Mouse (Mus musculus): ENCODE measurements around the gene Pdzd2. TPM values are rescaled to one million over a fixed set of nuclear protein-coding genes. Genes with fewer than 3 reads are reported as not detected.
"Not testable (repeated sequence)": the region's sequence is repeated elsewhere in the genome, so short reads cannot be mapped to it uniquely, and the experiment has no call there.

The Pdzd2 gene
- polyA plus RNA-seq, 1 experiment from 2014 or later = 3.6 TPM

DNA sequence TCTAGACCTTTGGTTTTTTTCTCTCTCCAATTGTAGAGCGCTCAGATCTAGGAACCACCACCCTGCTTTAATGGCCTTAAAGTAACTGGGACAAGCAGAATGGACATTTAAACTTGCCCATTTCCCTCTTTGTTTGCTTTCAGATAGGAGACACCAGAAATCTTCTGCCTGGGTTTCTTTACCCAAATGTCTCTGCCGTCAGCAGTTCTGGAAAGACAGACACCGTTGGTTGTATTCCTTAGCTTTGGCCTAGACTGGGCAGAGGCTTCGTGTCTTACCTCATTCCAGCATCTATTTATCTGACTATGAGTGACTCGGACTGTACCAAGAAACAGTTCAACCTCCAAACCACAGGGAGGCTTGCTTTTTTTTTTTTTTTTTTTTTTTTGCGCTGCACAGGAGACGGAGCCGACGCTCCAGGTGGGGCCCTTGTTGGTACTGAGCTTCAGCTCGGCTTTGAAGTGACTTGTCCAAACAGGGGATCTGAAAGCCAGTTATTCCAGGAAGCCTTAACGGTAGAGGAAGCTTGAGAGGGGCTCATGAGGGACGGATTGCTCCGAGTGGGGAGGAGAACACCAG is 363.1 kb downstream of the Pdzd2 start:
- Histone ChIP-seq H3K4me1 (peaks cover 32% of the 10 kb centered on the region), H3K27ac (replicated peaks) (no peak overlapping the region), H3K9me3 (no peaks in the 10 kb centered on the region), H3K27me3 (replicated peaks; ENCODE audit: low read depth, poor library complexity, severe bottlenecking) (peaks cover 30% of the 10 kb centered on the region), H3K36me3 (replicated peaks) (no peaks in the 10 kb centered on the region), H3K4me3 (no peak overlapping the region; the same call in 1 of the 2 replicates)
- no peak for DNase-seq (ENCODE audit: low spot score)
- 50% methylated on average over 13 of the region's 13 CpGs for WGBS

DNA sequence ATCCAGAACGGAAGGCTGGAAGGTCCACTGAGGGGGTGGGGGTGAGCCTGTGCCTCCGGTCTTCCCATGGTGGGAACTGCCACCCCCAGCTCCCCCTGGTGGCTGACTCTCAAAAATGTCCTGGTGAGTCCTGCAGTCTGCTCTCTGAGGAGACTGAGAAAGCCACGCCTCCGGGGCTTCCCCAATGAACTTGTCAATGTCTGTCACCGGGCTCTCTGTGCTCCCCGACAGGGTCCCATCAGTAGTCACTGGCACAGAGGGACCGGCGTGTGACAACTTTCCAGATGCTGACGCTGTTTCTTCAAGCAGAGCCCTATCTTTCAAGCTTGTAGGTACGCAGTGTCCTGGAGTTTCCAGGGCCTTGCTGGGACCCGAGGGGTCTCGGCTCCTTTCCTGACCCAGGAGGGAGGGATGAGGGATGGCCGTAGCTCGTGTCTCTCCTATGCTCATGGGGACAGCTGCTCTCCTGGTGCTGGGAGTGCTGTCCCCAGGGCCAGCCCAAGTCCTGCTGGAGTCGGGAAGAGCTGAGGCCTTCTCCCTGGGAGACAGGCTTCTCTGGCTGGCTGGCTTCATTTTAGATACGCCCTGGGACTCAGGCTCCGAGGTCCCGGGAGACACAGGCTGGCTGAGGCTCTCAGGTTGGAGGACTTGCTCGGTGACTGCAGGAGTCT is 363.9 kb downstream of the Pdzd2 start:
- Histone ChIP-seq H3K27ac (replicated peaks) (peak overlapping the region; percentile 69), H3K4me3 (peak overlapping the region; percentile 51), H3K36me3 (replicated peaks) (no peaks in the 10 kb centered on the region), H3K9me3 (no peaks in the 10 kb centered on the region), H3K27me3 (replicated peaks; ENCODE audit: low read depth, poor library complexity, severe bottlenecking) (peaks cover 30% of the 10 kb centered on the region), H3K4me1 (peaks cover 36% of the 10 kb centered on the region)
- 4% methylated on average over 19 of the region's 19 CpGs for WGBS
- DNase-seq (ENCODE audit: low spot score) = peak; percentile 93

DNA sequence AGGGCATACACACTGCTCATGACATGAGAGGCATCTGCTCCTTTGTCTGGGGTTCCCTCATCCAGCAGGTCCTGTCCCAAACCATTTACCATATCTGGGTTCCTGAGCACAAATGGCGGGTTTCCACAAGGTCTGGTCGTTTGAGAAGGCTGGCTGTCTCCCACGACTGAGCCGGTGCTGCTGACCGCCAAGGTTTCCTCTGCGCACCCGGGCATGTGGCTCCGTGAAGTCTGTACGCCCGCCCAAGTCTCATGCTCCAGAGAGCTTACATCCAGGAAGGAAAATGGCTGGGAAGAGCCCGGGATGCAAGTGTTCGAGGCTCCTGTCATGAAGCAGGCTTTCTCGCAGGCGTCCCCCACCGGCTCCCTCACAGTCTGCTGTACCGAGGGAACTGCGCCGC is 364.8 kb downstream of the Pdzd2 start:
- peaks cover 30% of the 10 kb centered on the region for H3K27me3 ChIP-seq (replicated peaks; ENCODE audit: low read depth, poor library complexity, severe bottlenecking)
- WGBS = 60% methylated on average over 18 of the region's 18 CpGs
- peak overlapping the region; percentile 69 for H3K27ac ChIP-seq (replicated peaks)
- no peak for DNase-seq (ENCODE audit: low spot score)
- H3K9me3 ChIP-seq = no peaks in the 10 kb centered on the region
- H3K4me3 ChIP-seq = peak overlapping the region; percentile 51
- H3K4me1 ChIP-seq = peaks cover 36% of the 10 kb centered on the region
- no peaks in the 10 kb centered on the region for H3K36me3 ChIP-seq (replicated peaks)

- Histone ChIP-seq H3K9me3 (no peaks in the 10 kb centered on the region), H3K36me3 (replicated peaks) (no peaks in the 10 kb centered on the region), H3K27me3 (replicated peaks; ENCODE audit: low read depth, poor library complexity, severe bottlenecking) (peaks cover 30% of the 10 kb centered on the region), H3K27ac (replicated peaks) (peak overlapping the region; percentile 24), H3K4me3 (no peak overlapping the region), H3K4me1 (peaks cover 36% of the 10 kb centered on the region)
- 63% methylated on average over 6 of the region's 6 CpGs for WGBS
- no peak for DNase-seq (ENCODE audit: low spot score)
These were observed 365.8 kb downstream of the Pdzd2 start for GRCm38 (mm10) chr15:12373918-12374317.

GRCm38 (mm10) chr15:12373496-12373895 is 366.2 kb downstream of the Pdzd2 start:
- Histone ChIP-seq H3K4me3 (no peak overlapping the region), H3K27ac (replicated peaks) (0 out of 2 replicates have a peak overlapping the region, but pooled peaks have one; percentile 24), H3K9me3 (no peaks in the 10 kb centered on the region), H3K36me3 (replicated peaks) (no peaks in the 10 kb centered on the region), H3K4me1 (peaks cover 36% of the 10 kb centered on the region), H3K27me3 (replicated peaks; ENCODE audit: low read depth, poor library complexity, severe bottlenecking) (peaks cover 30% of the 10 kb centered on the region)
- 70% methylated on average over 14 of the region's 14 CpGs for WGBS
- no peak for DNase-seq (ENCODE audit: low spot score)

DNA sequence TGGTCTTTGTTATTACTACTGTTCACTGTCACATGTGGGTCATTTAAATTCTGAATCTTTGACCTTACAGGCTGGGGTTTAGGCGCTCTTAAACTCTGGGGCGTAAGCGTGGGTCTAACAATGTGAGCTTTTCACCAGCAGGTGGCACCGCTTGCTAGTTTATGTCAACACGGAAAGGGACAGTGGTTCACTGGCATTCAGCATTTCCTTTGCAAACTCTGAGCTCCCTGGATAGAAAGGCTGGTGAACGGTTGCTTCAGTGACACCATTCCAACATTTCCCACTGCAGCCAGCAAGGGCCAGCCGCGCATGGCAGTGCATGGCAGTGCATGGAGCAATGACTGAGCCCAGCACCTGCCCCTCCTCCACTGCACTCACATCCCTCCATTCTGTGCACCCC is 368.5 kb downstream of the Pdzd2 start:
- Histone ChIP-seq H3K27ac (replicated peaks) (no peak overlapping the region), H3K4me3 (no peak overlapping the region), H3K27me3 (replicated peaks; ENCODE audit: low read depth, poor library complexity, severe bottlenecking) (peaks cover 27% of the 10 kb centered on the region), H3K9me3 (no peaks in the 10 kb centered on the region), H3K36me3 (replicated peaks) (no peaks in the 10 kb centered on the region), H3K4me1 (peaks cover 42% of the 10 kb centered on the region)
- 6% methylated on average over 8 of the region's 8 CpGs for WGBS
- DNase-seq (ENCODE audit: low spot score) = peak; percentile 76

DNA sequence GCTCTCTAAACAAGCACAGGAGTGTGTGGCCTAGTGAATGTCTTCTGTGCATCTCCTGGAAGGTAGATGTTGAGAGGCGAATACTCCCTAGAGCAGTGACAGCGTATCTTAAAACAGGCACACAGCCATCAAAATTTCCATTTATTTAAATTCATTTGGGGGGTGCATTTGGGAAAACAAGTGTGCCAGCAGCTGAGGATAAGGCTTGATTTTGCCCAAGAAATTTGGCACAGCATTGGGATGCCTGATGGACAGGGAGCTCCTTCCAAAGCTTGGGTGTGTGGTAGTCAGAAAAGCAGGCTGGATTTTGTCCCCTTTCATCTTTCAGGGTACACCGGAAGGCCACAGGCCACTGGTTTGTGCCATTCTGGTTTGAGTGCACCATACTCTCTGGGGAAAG is 369.6 kb downstream of the Pdzd2 start:
- no peaks in the 10 kb centered on the region for H3K36me3 ChIP-seq (replicated peaks)
- no peak for DNase-seq (ENCODE audit: low spot score)
- H3K9me3 ChIP-seq = no peaks in the 10 kb centered on the region
- peaks cover 21% of the 10 kb centered on the region for H3K27me3 ChIP-seq (replicated peaks; ENCODE audit: low read depth, poor library complexity, severe bottlenecking)
- peaks cover 36% of the 10 kb centered on the region for H3K4me1 ChIP-seq
- no peak overlapping the region for H3K27ac ChIP-seq (replicated peaks)
- WGBS = 93% methylated on average over 3 of the region's 3 CpGs
- no peak overlapping the region for H3K4me3 ChIP-seq

GRCm38 (mm10) chr15:12368850-12369249 is 370.9 kb downstream of the Pdzd2 start:
- 82% methylated on average over 4 of the region's 4 CpGs for WGBS
- peaks cover 9% of the 10 kb centered on the region; the same call in 1 of the 2 replicates for H3K27me3 ChIP-seq (replicated peaks; ENCODE audit: low read depth, poor library complexity, severe bottlenecking)
- peaks cover 27% of the 10 kb centered on the region for H3K4me1 ChIP-seq
- no peak for DNase-seq (ENCODE audit: low spot score)
- H3K4me3 ChIP-seq = no peak overlapping the region
- H3K9me3 ChIP-seq = no peaks in the 10 kb centered on the region
- no peaks in the 10 kb centered on the region for H3K36me3 ChIP-seq (replicated peaks)
- H3K27ac ChIP-seq (replicated peaks) = no peak overlapping the region

GRCm38 (mm10) chr15:12368357-12368756 is 371.4 kb downstream of the Pdzd2 start:
- no peaks in the 10 kb centered on the region for H3K36me3 ChIP-seq (replicated peaks)
- no peak for DNase-seq (ENCODE audit: low spot score)
- H3K4me1 ChIP-seq = peaks cover 22% of the 10 kb centered on the region
- 0 out of 2 replicates have a peak, but pooled peaks cover 4% of the 10 kb centered on the region for H3K27me3 ChIP-seq (replicated peaks; ENCODE audit: low read depth, poor library complexity, severe bottlenecking)
- no peaks in the 10 kb centered on the region for H3K9me3 ChIP-seq
- H3K4me3 ChIP-seq = no peak overlapping the region
- 82% methylated on average over 11 of the region's 11 CpGs for WGBS
- no peak overlapping the region for H3K27ac ChIP-seq (replicated peaks)

GRCm38 (mm10) chr15:12367306-12368080 is 372.2 kb downstream of the Pdzd2 start:
- H3K9me3 ChIP-seq = no peaks in the 10 kb centered on the region
- DNase-seq (ENCODE audit: low spot score) = no peak
- H3K4me3 ChIP-seq = no peak overlapping the region
- WGBS = 59% methylated on average over 13 of the region's 13 CpGs
- peaks cover 21% of the 10 kb centered on the region for H3K4me1 ChIP-seq
- 0 out of 2 replicates have a peak, but pooled peaks cover 4% of the 10 kb centered on the region for H3K27me3 ChIP-seq (replicated peaks; ENCODE audit: low read depth, poor library complexity, severe bottlenecking)
- no peaks in the 10 kb centered on the region for H3K36me3 ChIP-seq (replicated peaks)
- H3K27ac ChIP-seq (replicated peaks) = no peak overlapping the region

DNA sequence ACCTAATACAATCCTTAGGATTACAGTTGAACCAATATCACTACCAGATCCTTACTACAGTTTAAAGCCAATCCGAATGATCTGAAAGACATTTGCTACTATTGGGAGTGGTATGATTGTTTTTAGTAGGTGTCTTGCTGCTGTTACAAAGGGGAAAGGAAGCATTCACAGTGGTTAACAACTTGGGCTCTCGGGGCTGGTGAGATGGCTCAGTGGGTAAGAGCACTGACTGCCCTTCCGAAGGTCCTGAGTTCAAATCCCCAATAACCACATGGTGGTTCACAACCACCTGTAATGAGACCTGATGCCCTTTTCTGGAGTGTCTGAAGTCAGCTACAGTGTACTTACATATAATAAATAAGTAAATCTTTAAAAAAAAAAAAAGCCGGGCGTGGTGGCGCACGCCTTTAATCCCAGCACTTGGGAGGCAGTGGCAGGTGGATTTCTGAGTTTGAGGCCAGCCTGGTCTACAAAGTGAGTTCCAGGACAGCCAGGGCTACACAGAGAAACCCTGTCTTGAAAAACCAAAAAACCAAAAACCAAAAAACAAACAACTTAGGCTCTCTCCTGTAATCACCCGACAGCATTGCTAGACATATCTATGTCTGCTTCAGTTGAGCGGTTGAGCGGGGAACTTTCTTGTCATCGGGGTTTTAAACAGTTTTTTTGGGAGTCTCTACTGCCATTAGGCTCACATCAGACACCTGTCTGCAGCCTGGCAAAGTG is 373.0 kb downstream of the Pdzd2 start:
- H3K9me3 ChIP-seq; H3K27ac ChIP-seq (replicated peaks); H3K27me3 ChIP-seq (replicated peaks; ENCODE audit: low read depth, poor library complexity, severe bottlenecking); DNase-seq (ENCODE audit: low spot score); H3K4me3 ChIP-seq; H3K36me3 ChIP-seq (replicated peaks): not testable (repeated sequence)
- H3K4me1 ChIP-seq = peaks cover 21% of the 10 kb centered on the region
- 95% methylated on average over 11 of the region's 11 CpGs for WGBS

GRCm38 (mm10) chr15:12366072-12366469 is 373.7 kb downstream of the Pdzd2 start:
- Histone ChIP-seq H3K36me3 (replicated peaks) (0 out of 2 replicates have a peak, but pooled peaks cover 2% of the 10 kb centered on the region), H3K27ac (replicated peaks) (no peak overlapping the region), H3K27me3 (replicated peaks; ENCODE audit: low read depth, poor library complexity, severe bottlenecking) (no peaks in the 10 kb centered on the region), H3K9me3 (no peaks in the 10 kb centered on the region), H3K4me1 (peaks cover 15% of the 10 kb centered on the region), H3K4me3 (no peak overlapping the region)
- WGBS = 47% methylated on average over 3 of the region's 3 CpGs
- DNase-seq (ENCODE audit: low spot score) = peak; percentile 36

All from embryonic facial prominence, embryonic 10.5 days (tissue).